Mouse (Mus musculus) liver, adult 2 months (tissue): ENCODE measurements at regions not wholly inside any gene's neighbourhood (a gene's known extent, or its start where the extent isn't known, plus 50 kb on each side); places are given as distances from the start of the nearest gene placed in this dataset.

Experiments used
- DNase-seq: peaks from one replicate; pipeline ENCODE4 v3.0.0-alpha.2; 2011; ENCODE audit warnings: low read depth, low spot score; ENCODE audit errors: extremely low read depth
- H3K27ac ChIP-seq: fragments of 200-500 bp; replicated peaks from 2 replicates; pipeline ENCODE4 v1.5.1; 2012; ENCODE audit warnings: low read depth, mild to moderate bottlenecking, control low read depth, inconsistent platforms, low read length; ENCODE audit not compliant: insufficient read depth
- H3K27me3 ChIP-seq: fragments of 200-500 bp; 2 replicates; pipeline ENCODE4 v1.6.1; 2012; ENCODE audit warnings: mild to moderate bottlenecking, moderate library complexity, low read length, inconsistent platforms; ENCODE audit not compliant: control insufficient read depth, insufficient read depth
- H3K36me3 ChIP-seq: fragments of 200-500 bp; 2 replicates; pipeline ENCODE4 v1.6.1; 2012; ENCODE audit warnings: low read length, inconsistent platforms; ENCODE audit not compliant: control insufficient read depth, insufficient read depth
- H3K4me1 ChIP-seq: fragments of 200-500 bp; 2 replicates; pipeline ENCODE4 v1.6.1; 2011; ENCODE audit warnings: low read length; ENCODE audit not compliant: control insufficient read depth, insufficient read depth
- H3K4me3 ChIP-seq: fragments of 200-500 bp; 2 replicates; pipeline ENCODE4 v1.5.1; 2011; ENCODE audit warnings: low read depth, mild to moderate bottlenecking, control low read depth, low read length, moderate library complexity; ENCODE audit not compliant: insufficient read depth
- H3K79me2 ChIP-seq: fragments of 200-500 bp; 2 replicates; pipeline ENCODE4 v1.6.1; 2012; ENCODE audit warnings: inconsistent platforms, mild to moderate bottlenecking, low read length, moderate library complexity; ENCODE audit not compliant: control insufficient read depth, insufficient read depth
- H3K9ac ChIP-seq: fragments of 200-500 bp; 2 replicates; pipeline ENCODE4 v1.6.1; 2012; ENCODE audit warnings: low read depth, mild to moderate bottlenecking, control low read depth, inconsistent platforms, low read length
- CTCF ChIP-seq: fragments of 200-500 bp; IDR thresholded peaks from 2 replicates; pipeline ENCODE4 v1.5.1; 2011; ENCODE audit warnings: low read depth, low read length, control low read depth
- POLR2A ChIP-seq: fragments of 200-500 bp; IDR thresholded peaks from 2 replicates; pipeline ENCODE4 v1.6.1; 2011; ENCODE audit warnings: low read length, control low read depth; ENCODE audit not compliant: insufficient read depth; ENCODE audit errors: extremely low read depth
- WGBS: fragments of 180-500 bp; shearing (Covaris S2); methylation state at CpG from one replicate; pipeline ENCODE4 v1.1.7; 2018; 5-methylcytosine and 5-hydroxymethylcytosine counted together

- 60% methylated on average over 4 of the region's 4 CpGs for WGBS
- no peak for DNase-seq
- H3K36me3 ChIP-seq = no peaks in the 10 kb centered on the region
- no peak for TF ChIP-seq POLR2A
- TF ChIP-seq CTCF = no peak
- H3K4me3 ChIP-seq = no peak overlapping the region
- H3K27me3 ChIP-seq = peaks cover 13% of the 10 kb centered on the region; the same call in 1 of the 2 replicates
- no peaks in the 10 kb centered on the region for H3K4me1 ChIP-seq
- no peak overlapping the region for H3K27ac ChIP-seq
- H3K9ac ChIP-seq = no peak overlapping the region
- no peaks in the 10 kb centered on the region for H3K79me2 ChIP-seq
These were observed 79.6 kb downstream of the Hif1an start for GRCm38 (mm10) chr19:44642294-44642693.

DNA sequence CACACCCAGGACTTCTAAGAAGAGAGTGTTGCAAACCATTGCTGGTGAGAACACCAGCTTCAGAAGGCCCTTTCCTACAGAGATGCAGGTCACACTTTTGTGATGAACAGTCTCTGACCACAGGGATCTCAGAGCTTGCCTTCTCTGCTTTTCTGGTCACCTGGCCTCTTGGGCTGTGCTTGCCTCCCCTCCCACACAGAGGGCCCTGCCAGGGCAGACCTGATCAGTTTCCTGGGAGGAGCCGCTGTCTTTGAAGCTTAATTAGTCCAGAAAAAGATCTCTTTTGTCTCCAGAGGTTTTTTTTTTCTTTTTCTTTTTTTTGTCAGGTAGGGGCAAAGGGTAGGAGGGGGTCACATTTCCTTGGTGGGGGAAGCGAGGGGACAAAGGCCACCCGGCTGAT is 81.7 kb downstream of the Hif1an start:
- Histone ChIP-seq H3K27ac (no peak overlapping the region), H3K36me3 (no peaks in the 10 kb centered on the region), H3K4me1 (no peaks in the 10 kb centered on the region), H3K79me2 (no peaks in the 10 kb centered on the region), H3K27me3 (peaks cover 13% of the 10 kb centered on the region; the same call in 1 of the 2 replicates), H3K9ac (no peak overlapping the region), H3K4me3 (no peak overlapping the region)
- no peak for DNase-seq
- 58% methylated on average over 3 of the region's 3 CpGs for WGBS
- TF ChIP-seq CTCF (no peak), POLR2A (no peak)

GRCm38 (mm10) chr19:44644929-44645328 is 82.3 kb downstream of the Hif1an start:
- H3K79me2 ChIP-seq = no peaks in the 10 kb centered on the region
- no peak overlapping the region for H3K9ac ChIP-seq
- no peak overlapping the region for H3K27ac ChIP-seq
- no peak for TF ChIP-seq POLR2A
- no peak for TF ChIP-seq CTCF
- H3K4me3 ChIP-seq = no peak overlapping the region
- peaks cover 3% of the 10 kb centered on the region; the same call in 1 of the 2 replicates for H3K4me1 ChIP-seq
- 56% methylated on average over 4 of the region's 4 CpGs for WGBS
- peaks cover 7% of the 10 kb centered on the region; the same call in 1 of the 2 replicates for H3K27me3 ChIP-seq
- no peak for DNase-seq
- H3K36me3 ChIP-seq = no peaks in the 10 kb centered on the region

GRCm38 (mm10) chr19:44646548-44646947 is 83.9 kb downstream of the Hif1an start:
- Histone ChIP-seq H3K79me2 (no peaks in the 10 kb centered on the region), H3K9ac (no peak overlapping the region), H3K27me3 (no peaks in the 10 kb centered on the region), H3K4me3 (no peak overlapping the region), H3K27ac (no peak overlapping the region), H3K36me3 (no peaks in the 10 kb centered on the region), H3K4me1 (peaks cover 14% of the 10 kb centered on the region)
- 79% methylated on average over 9 of the region's 9 CpGs for WGBS
- no peak for DNase-seq
- TF ChIP-seq CTCF = no peak
- no peak for TF ChIP-seq POLR2A

GRCm38 (mm10) chr19:44649206-44649605 is 86.6 kb downstream of the Hif1an start:
- Histone ChIP-seq H3K79me2 (no peaks in the 10 kb centered on the region), H3K9ac (no peak overlapping the region), H3K27me3 (no peaks in the 10 kb centered on the region), H3K4me3 (no peak overlapping the region), H3K36me3 (no peaks in the 10 kb centered on the region), H3K27ac (no peak overlapping the region), H3K4me1 (peaks cover 14% of the 10 kb centered on the region)
- no peak for TF ChIP-seq POLR2A
- TF ChIP-seq CTCF = no peak
- WGBS = 22% methylated on average over 7 of the region's 7 CpGs
- peak; percentile 92 for DNase-seq

DNA sequence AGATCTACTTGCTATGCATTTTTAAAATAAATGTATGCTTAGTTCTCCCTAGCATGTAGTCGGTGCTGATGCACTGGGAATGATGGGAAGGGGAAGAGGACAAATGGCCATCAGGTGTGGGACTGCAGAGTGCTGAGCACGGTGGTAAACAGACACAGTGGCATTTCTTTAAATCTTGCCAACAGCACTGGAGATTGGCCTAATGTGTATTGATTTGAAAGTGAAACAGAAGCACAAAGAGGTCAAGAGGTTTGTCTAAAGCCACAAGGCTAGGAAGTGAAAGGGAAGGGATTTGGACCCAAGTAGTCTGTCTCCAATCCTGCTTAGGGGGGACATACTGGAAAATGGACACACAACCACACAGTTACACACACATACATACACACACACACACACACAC is 88.2 kb downstream of the Hif1an start:
- Histone ChIP-seq H3K79me2 (no peaks in the 10 kb centered on the region), H3K4me3 (no peak overlapping the region), H3K9ac (no peak overlapping the region), H3K36me3 (no peaks in the 10 kb centered on the region), H3K4me1 (peaks cover 14% of the 10 kb centered on the region), H3K27ac (0 out of 2 replicates have a peak overlapping the region, but pooled peaks have one; percentile 2), H3K27me3 (peaks cover 3% of the 10 kb centered on the region; the same call in 1 of the 2 replicates)
- WGBS = 9% methylated on average over 2 of the region's 2 CpGs
- TF ChIP-seq POLR2A = no peak
- TF ChIP-seq CTCF = no peak
- peak; percentile 95 for DNase-seq
